Mouse (Mus musculus) right cerebral cortex, postnatal 10 days (tissue): ENCODE data around the gene Scyl2.
"Not testable (repeated sequence)": the region's sequence is repeated elsewhere in the genome, so short reads cannot be mapped to it uniquely, and the experiment has no call there.

Experiments
- DNase-seq, 2 experiments: peaks; one replicate each; pipeline ENCODE4 v3.0.0; 2021; ENCODE audit warnings: low spot score in 2 of 2

Gene Scyl2

GRCm38 (mm10) chr10:89679448-89679847 is 6.6 kb downstream of the Scyl2 start:
- DNase-seq = no peak

- no peak for DNase-seq
Observed at GRCm38 (mm10) chr10:89678054-89678453, 8.0 kb downstream of the Scyl2 start.

- no peak for DNase-seq
Observed at GRCm38 (mm10) chr10:89676609-89677008, 9.5 kb downstream of the Scyl2 start.

GRCm38 (mm10) chr10:89670371-89670770 is 15.7 kb downstream of the Scyl2 start:
- DNase-seq = not testable (repeated sequence)

GRCm38 (mm10) chr10:89667571-89667970 is 18.5 kb downstream of the Scyl2 start:
- no peak for DNase-seq

- no peak for DNase-seq
Observed at GRCm38 (mm10) chr10:89665679-89666078, 20.4 kb downstream of the Scyl2 start.

GRCm38 (mm10) chr10:89664977-89665645 is 21.0 kb downstream of the Scyl2 start:
- DNase-seq = peak in 1 of 2 experiments; percentile 27

- no peak for DNase-seq
Observed at GRCm38 (mm10) chr10:89656366-89656765, 29.7 kb downstream of the Scyl2 start.

GRCm38 (mm10) chr10:89652912-89653311 is 33.2 kb downstream of the Scyl2 start:
- peak in 1 of 2 experiments; percentile 47 for DNase-seq

- no peak for DNase-seq
Observed at GRCm38 (mm10) chr10:89651691-89652090, 34.4 kb downstream of the Scyl2 start.

GRCm38 (mm10) chr10:89646918-89647317 is 39.2 kb downstream of the Scyl2 start:
- no peak for DNase-seq

- DNase-seq = no peak
Observed at GRCm38 (mm10) chr10:89637001-89637400, 49.1 kb downstream of the Scyl2 start.

- peak; percentile 60 to 67 for DNase-seq
Observed at GRCm38 (mm10) chr10:89635018-89635417, 51.1 kb downstream of the Scyl2 start.

- DNase-seq = no peak
Observed at GRCm38 (mm10) chr10:89633736-89634426, 52.2 kb downstream of the Scyl2 start.

GRCm38 (mm10) chr10:89633121-89633520 is 53.0 kb downstream of the Scyl2 start:
- no peak for DNase-seq

- no peak for DNase-seq
Observed at GRCm38 (mm10) chr10:89631831-89632230, 54.3 kb downstream of the Scyl2 start.

- DNase-seq = no peak
Observed at GRCm38 (mm10) chr10:89630564-89630963, 55.5 kb downstream of the Scyl2 start.

- peak; percentile 55 to 67 for DNase-seq
Observed at GRCm38 (mm10) chr10:89630052-89630451, 56.0 kb downstream of the Scyl2 start.

- no peak for DNase-seq
Observed at GRCm38 (mm10) chr10:89626714-89627113, 59.4 kb downstream of the Scyl2 start.

GRCm38 (mm10) chr10:89624196-89624595 is 61.9 kb downstream of the Scyl2 start:
- DNase-seq = no peak

- DNase-seq = no peak
Observed at GRCm38 (mm10) chr10:89621129-89621528, 65.0 kb downstream of the Scyl2 start, which contains the start of gene Slc17a8. Gene Slc17a8, minus strand, starts transcription at chr10:89621253.

GRCm38 (mm10) chr10:89599311-89599710 is 86.8 kb downstream of the Scyl2 start:
- DNase-seq = no peak

- DNase-seq = no peak
Observed at GRCm38 (mm10) chr10:89597275-89597674, 88.8 kb downstream of the Scyl2 start.
